Mouse (Mus musculus): ENCODE measurements at regions not wholly inside any gene's neighbourhood (a gene's known extent, or its start where the extent isn't known, plus 50 kb on each side); places are given as distances from the start of the nearest gene placed in this dataset.

GRCm38 (mm10) chr1:35943800-35944199, 124.4 kb upstream of the Hs6st1 start:
- 79% methylated on average over 7 of the region's 7 CpGs for WGBS
- H3K36me3 ChIP-seq (ENCODE audit: control insufficient read depth, insufficient read depth, low read length) = no peaks in the 10 kb centered on the region
- H3K27ac ChIP-seq (ENCODE audit: insufficient read depth, low read depth, low read length) = no peak overlapping the region
- no peak for DNase-seq
- no peak overlapping the region for H3K4me3 ChIP-seq (ENCODE audit: insufficient read depth, low read depth, low read length)
- H3K4me1 ChIP-seq (ENCODE audit: control insufficient read depth, insufficient read depth, low read length) = no peaks in the 10 kb centered on the region
- H3K27me3 ChIP-seq (replicated peaks; ENCODE audit: control insufficient read depth, insufficient read depth, low read length) = no peaks in the 10 kb centered on the region
- TF ChIP-seq CTCF (conservative IDR thresholded peaks at IDR 0.05; ENCODE audit: insufficient read depth, insufficient read length, low read depth, low read length) = no peak
- TF ChIP-seq POLR2A (IDR thresholded peaks at IDR 0.05; ENCODE audit: low read depth, low read length) = no peak

GRCm38 (mm10) chr1:35944376-35944775, 123.8 kb upstream of the Hs6st1 start:
- DNase-seq = no peak
- no peaks in the 10 kb centered on the region for H3K27me3 ChIP-seq (replicated peaks; ENCODE audit: control insufficient read depth, insufficient read depth, low read length)
- H3K4me3 ChIP-seq (ENCODE audit: insufficient read depth, low read depth, low read length) = no peak overlapping the region
- no peaks in the 10 kb centered on the region for H3K36me3 ChIP-seq (ENCODE audit: control insufficient read depth, insufficient read depth, low read length)
- no peaks in the 10 kb centered on the region for H3K4me1 ChIP-seq (ENCODE audit: control insufficient read depth, insufficient read depth, low read length)
- TF ChIP-seq POLR2A (IDR thresholded peaks at IDR 0.05; ENCODE audit: low read depth, low read length) (no peak), CTCF (conservative IDR thresholded peaks at IDR 0.05; ENCODE audit: insufficient read depth, insufficient read length, low read depth, low read length) (no peak)
- no peak overlapping the region for H3K27ac ChIP-seq (ENCODE audit: insufficient read depth, low read depth, low read length)
- 93% methylated on average over 5 of the region's 5 CpGs for WGBS

GRCm38 (mm10) chr1:35944849-35945248, 123.4 kb upstream of the Hs6st1 start:
- no peak for DNase-seq
- Histone ChIP-seq H3K27me3 (replicated peaks; ENCODE audit: control insufficient read depth, insufficient read depth, low read length) (no peaks in the 10 kb centered on the region), H3K36me3 (ENCODE audit: control insufficient read depth, insufficient read depth, low read length) (no peaks in the 10 kb centered on the region), H3K4me3 (ENCODE audit: insufficient read depth, low read depth, low read length) (no peak overlapping the region), H3K4me1 (ENCODE audit: control insufficient read depth, insufficient read depth, low read length) (no peaks in the 10 kb centered on the region), H3K27ac (ENCODE audit: insufficient read depth, low read depth, low read length) (no peak overlapping the region)
- WGBS = 86% methylated on average over 8 of the region's 8 CpGs
- TF ChIP-seq CTCF (conservative IDR thresholded peaks at IDR 0.05; ENCODE audit: insufficient read depth, insufficient read length, low read depth, low read length) (no peak), POLR2A (IDR thresholded peaks at IDR 0.05; ENCODE audit: low read depth, low read length) (no peak)

- DNase-seq = no peak
- H3K4me3 ChIP-seq (ENCODE audit: insufficient read depth, low read depth, low read length) = no peak overlapping the region
- no peak overlapping the region for H3K27ac ChIP-seq (ENCODE audit: insufficient read depth, low read depth, low read length)
- no peaks in the 10 kb centered on the region for H3K36me3 ChIP-seq (ENCODE audit: control insufficient read depth, insufficient read depth, low read length)
- TF ChIP-seq POLR2A (IDR thresholded peaks at IDR 0.05; ENCODE audit: low read depth, low read length) (no peak), CTCF (conservative IDR thresholded peaks at IDR 0.05; ENCODE audit: insufficient read depth, insufficient read length, low read depth, low read length) (no peak)
- no peaks in the 10 kb centered on the region for H3K4me1 ChIP-seq (ENCODE audit: control insufficient read depth, insufficient read depth, low read length)
- 86% methylated on average over 4 of the region's 4 CpGs for WGBS
- no peaks in the 10 kb centered on the region for H3K27me3 ChIP-seq (replicated peaks; ENCODE audit: control insufficient read depth, insufficient read depth, low read length)
Measured at GRCm38 (mm10) chr1:35945596-35945995, 122.6 kb upstream of the Hs6st1 start.

GRCm38 (mm10) chr1:35948104-35948503, 120.1 kb upstream of the Hs6st1 start:
- Histone ChIP-seq H3K27ac (ENCODE audit: insufficient read depth, low read depth, low read length) (no peak overlapping the region), H3K36me3 (ENCODE audit: control insufficient read depth, insufficient read depth, low read length) (no peaks in the 10 kb centered on the region), H3K27me3 (replicated peaks; ENCODE audit: control insufficient read depth, insufficient read depth, low read length) (no peaks in the 10 kb centered on the region), H3K4me1 (ENCODE audit: control insufficient read depth, insufficient read depth, low read length) (no peaks in the 10 kb centered on the region), H3K4me3 (ENCODE audit: insufficient read depth, low read depth, low read length) (no peak overlapping the region)
- 67% methylated on average over 5 of the region's 5 CpGs for WGBS
- TF ChIP-seq POLR2A (IDR thresholded peaks at IDR 0.05; ENCODE audit: low read depth, low read length) (no peak), CTCF (conservative IDR thresholded peaks at IDR 0.05; ENCODE audit: insufficient read depth, insufficient read length, low read depth, low read length) (no peak)
- DNase-seq = peak; percentile 11

GRCm38 (mm10) chr1:35951082-35951481, 117.1 kb upstream of the Hs6st1 start:
- no peak for TF ChIP-seq CTCF (conservative IDR thresholded peaks at IDR 0.05; ENCODE audit: insufficient read depth, insufficient read length, low read depth, low read length)
- TF ChIP-seq POLR2A (IDR thresholded peaks at IDR 0.05; ENCODE audit: low read depth, low read length) = no peak
- no peak for DNase-seq
- no peaks in the 10 kb centered on the region for H3K4me1 ChIP-seq (ENCODE audit: control insufficient read depth, insufficient read depth, low read length)
- no peaks in the 10 kb centered on the region for H3K36me3 ChIP-seq (ENCODE audit: control insufficient read depth, insufficient read depth, low read length)
- H3K27ac ChIP-seq (ENCODE audit: insufficient read depth, low read depth, low read length) = no peak overlapping the region
- WGBS = 70% methylated on average over 4 of the region's 4 CpGs
- no peaks in the 10 kb centered on the region for H3K27me3 ChIP-seq (replicated peaks; ENCODE audit: control insufficient read depth, insufficient read depth, low read length)
- no peak overlapping the region for H3K4me3 ChIP-seq (ENCODE audit: insufficient read depth, low read depth, low read length)

- Histone ChIP-seq H3K27me3 (replicated peaks; ENCODE audit: control insufficient read depth, insufficient read depth, low read length) (no peaks in the 10 kb centered on the region), H3K4me3 (ENCODE audit: insufficient read depth, low read depth, low read length) (no peak overlapping the region), H3K4me1 (ENCODE audit: control insufficient read depth, insufficient read depth, low read length) (no peaks in the 10 kb centered on the region), H3K36me3 (ENCODE audit: control insufficient read depth, insufficient read depth, low read length) (no peaks in the 10 kb centered on the region), H3K27ac (ENCODE audit: insufficient read depth, low read depth, low read length) (no peak overlapping the region)
- WGBS = 95% methylated on average over 4 of the region's 4 CpGs
- no peak for DNase-seq
- TF ChIP-seq POLR2A (IDR thresholded peaks at IDR 0.05; ENCODE audit: low read depth, low read length) = no peak
- no peak for TF ChIP-seq CTCF (conservative IDR thresholded peaks at IDR 0.05; ENCODE audit: insufficient read depth, insufficient read length, low read depth, low read length)
Measured at GRCm38 (mm10) chr1:35953721-35954120, 114.5 kb upstream of the Hs6st1 start.

Measured in kidney, adult 2 months (tissue).